Mouse (Mus musculus) small intestine, adult 2 months (tissue): Measurements from ENCODE around the gene Hpca. TPM values are rescaled to one million over a fixed set of nuclear protein-coding genes. Genes with fewer than 3 reads are reported as not detected.

ENCODE experiments used
- H3K27ac ChIP-seq: fragments of 200-500 bp; 2 replicates; pipeline ENCODE4 v1.5.1; 2012; ENCODE audit warnings: low read depth, low read length, control low read depth, inconsistent platforms; ENCODE audit not compliant: insufficient read depth
- H3K27me3 ChIP-seq: fragments of 200-500 bp; 2 replicates; pipeline ENCODE4 v1.6.1; 2012; ENCODE audit warnings: mild to moderate bottlenecking, moderate library complexity, low read length, inconsistent platforms; ENCODE audit not compliant: control insufficient read depth, insufficient read depth
- H3K36me3 ChIP-seq: fragments of 200-500 bp; 2 replicates; pipeline ENCODE4 v1.6.1; 2012; ENCODE audit warnings: mild to moderate bottlenecking, low read length, control low read depth, inconsistent platforms; ENCODE audit not compliant: control insufficient read depth, insufficient read depth
- H3K4me1 ChIP-seq: fragments of 200-500 bp; 2 replicates; pipeline ENCODE4 v1.6.1; 2012; ENCODE audit warnings: low read length, inconsistent platforms, mixed read lengths; ENCODE audit not compliant: control insufficient read depth, insufficient read depth, insufficient read length
- H3K4me3 ChIP-seq: fragments of 200-500 bp; 2 replicates; pipeline ENCODE4 v1.5.1; 2012; ENCODE audit warnings: low read depth, mild to moderate bottlenecking, control low read depth, inconsistent platforms, low read length, moderate library complexity
- CTCF ChIP-seq: fragments of 200-500 bp; IDR thresholded peaks from 2 replicates; pipeline ENCODE4 v1.5.1; 2012; ENCODE audit warnings: low read depth, mild to moderate bottlenecking, control low read depth, inconsistent platforms, low read length, moderate library complexity, mixed read lengths; ENCODE audit not compliant: insufficient replicate concordance, insufficient read length; ENCODE audit errors: extremely low read depth
- POLR2A ChIP-seq: fragments of 200-500 bp; IDR thresholded peaks from 2 replicates; pipeline ENCODE4 v1.6.1; 2012; ENCODE audit warnings: low read depth, mild to moderate bottlenecking, control low read depth, inconsistent platforms, low read length, moderate library complexity
- WGBS: fragments of 180-500 bp; shearing (Covaris S2); methylation state at CpG from one replicate; pipeline ENCODE4 v1.1.7; 2018; 5-methylcytosine and 5-hydroxymethylcytosine counted together
- polyA plus RNA-seq: library from polyadenylated mRNA; depleted of rRNA; stranded (reverse); fragments of >200 nt; gene quantifications from 2 replicates; pipeline ENCODE4 v1.2.3, GENCODE M21; 2012

Gene Hpca
- polyA plus RNA-seq, 1 experiment, result 0.72 TPM

GRCm38 (mm10) chr4:129147552-129148103 lies 25.8 kb upstream of the Hpca start:
- whole genome bisulfite sequencing, result 92% methylated on average over 13 of the region's 13 CpGs
- no peaks in the 10 kb centered on the region for H3K27me3 ChIP-seq

GRCm38 (mm10) chr4:129146392-129146791 lies 24.6 kb upstream of the Hpca start:
- H3K27me3 ChIP-seq, result no peaks in the 10 kb centered on the region
- peaks cover 4% of the 10 kb centered on the region for H3K4me1 ChIP-seq
- WGBS, result 33% methylated on average over 2 of the region's 2 CpGs
- no peak overlapping the region for H3K4me3 ChIP-seq
- H3K36me3 ChIP-seq, result peaks cover 2% of the 10 kb centered on the region
- TF ChIP-seq POLR2A (no peak), CTCF (no peak)
- no peak overlapping the region for H3K27ac ChIP-seq

More at GRCm38 (mm10) chr4:129147552-129148103, 25.8 kb upstream of the Hpca start:
- Histone ChIP-seq H3K27ac (no peak overlapping the region), H3K4me3 (no peak overlapping the region), H3K4me1 (peaks cover 6% of the 10 kb centered on the region; the same call in 1 of the 2 replicates), H3K36me3 (peaks cover 3% of the 10 kb centered on the region)
- no peak for TF ChIP-seq CTCF
- TF ChIP-seq POLR2A, result no peak

- 25% methylated on average over 4 of the region's 4 CpGs for WGBS
- TF ChIP-seq POLR2A (no peak), CTCF (no peak)
- H3K4me3 ChIP-seq, result no peak overlapping the region
- H3K27me3 ChIP-seq, result no peaks in the 10 kb centered on the region
- H3K27ac ChIP-seq, result no peak overlapping the region
- H3K36me3 ChIP-seq, result peaks cover 2% of the 10 kb centered on the region
- H3K4me1 ChIP-seq, result peaks cover 2% of the 10 kb centered on the region
Observed at GRCm38 (mm10) chr4:129145943-129146342, 24.1 kb upstream of the Hpca start.

- H3K4me1 ChIP-seq, result no peaks in the 10 kb centered on the region; the same call in 1 of the 2 replicates
- WGBS, result 27% methylated on average over 4 of the region's 4 CpGs
- H3K4me3 ChIP-seq, result no peak overlapping the region
- no peaks in the 10 kb centered on the region; the same call in none of the 2 replicates for H3K36me3 ChIP-seq
- H3K27me3 ChIP-seq, result no peaks in the 10 kb centered on the region
- no peak for TF ChIP-seq POLR2A
- no peak for TF ChIP-seq CTCF
- no peak overlapping the region for H3K27ac ChIP-seq
Observed at GRCm38 (mm10) chr4:129145411-129145810, 23.6 kb upstream of the Hpca start.

GRCm38 (mm10) chr4:129144401-129145367 lies 22.8 kb upstream of the Hpca start:
- H3K4me1 ChIP-seq, result no peaks in the 10 kb centered on the region; the same call in 1 of the 2 replicates
- 79% methylated on average over 16 of the region's 16 CpGs for WGBS
- no peaks in the 10 kb centered on the region for H3K27me3 ChIP-seq
- no peak overlapping the region for H3K4me3 ChIP-seq
- H3K27ac ChIP-seq, result no peak overlapping the region
- TF ChIP-seq POLR2A (no peak), CTCF (no peak)
- H3K36me3 ChIP-seq, result no peaks in the 10 kb centered on the region; the same call in 1 of the 2 replicates

- H3K36me3 ChIP-seq, result no peaks in the 10 kb centered on the region
- H3K4me3 ChIP-seq, result no peak overlapping the region
- no peak for TF ChIP-seq CTCF
- TF ChIP-seq POLR2A, result no peak
- H3K4me1 ChIP-seq, result no peaks in the 10 kb centered on the region; the same call in 1 of the 2 replicates
- no peaks in the 10 kb centered on the region for H3K27me3 ChIP-seq
- H3K27ac ChIP-seq, result no peak overlapping the region
- WGBS, result 88% methylated on average over 5 of the region's 5 CpGs
Observed at GRCm38 (mm10) chr4:129143509-129143908, 21.7 kb upstream of the Hpca start.
